Mouse (Mus musculus): ENCODE measurements at regions not wholly inside any gene's neighbourhood (a gene's known extent, or its start where the extent isn't known, plus 50 kb on each side); places are given as distances from the start of the nearest gene placed in this dataset.

DNA sequence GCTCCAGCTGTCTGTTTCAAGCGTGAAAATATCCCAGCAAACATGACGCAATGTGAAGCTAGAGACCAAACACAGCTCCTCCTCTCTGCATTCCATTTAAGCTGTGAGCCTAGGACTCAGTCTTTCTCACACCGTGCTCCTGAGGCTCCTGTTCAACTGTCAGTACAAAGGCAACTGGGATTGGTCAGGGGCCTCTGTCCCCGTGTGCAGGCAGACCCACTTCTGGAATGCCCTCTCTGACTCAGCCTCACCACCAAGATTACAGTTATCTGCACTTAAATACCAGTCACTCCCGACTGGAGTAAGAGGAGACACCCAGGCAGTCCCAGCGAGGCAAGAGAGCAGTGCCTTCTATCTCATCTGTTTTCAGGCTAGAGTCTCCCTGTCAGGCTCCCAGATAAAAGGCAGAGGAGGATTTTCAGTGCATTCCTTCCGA lies 112.8 kb downstream of the Tbx18 start:
- TF ChIP-seq USF1 (IDR thresholded peaks at IDR 0.05; ENCODE audit: low read depth, low read length): no peak
- TF ChIP-seq USF2 (conservative IDR thresholded peaks at IDR 0.05; ENCODE audit: low read depth, low read length): no peak
- no peak for TF ChIP-seq CTCF (conservative IDR thresholded peaks at IDR 0.05 in 1 of 2, IDR thresholded peaks at IDR 0.05 in 1 of 2; ENCODE audit: low read depth in 2 of 2, low read length in 2 of 2)
- Histone ChIP-seq H3K36me3 (replicated peaks in 1 of 2; ENCODE audit: control insufficient read depth in 1 of 2, insufficient read depth in 1 of 2, low read length in 1 of 2) (no peaks in the 10 kb centered on the region), H3K79me2 (replicated peaks; ENCODE audit: control insufficient read depth, extremely low read depth, insufficient read depth, poor library complexity, severe bottlenecking) (no peaks in the 10 kb centered on the region), H3K4me3 (replicated peaks in 1 of 3; ENCODE audit: low read depth in 2 of 3, low read length in 2 of 3, poor library complexity in 1 of 3) (no peak overlapping the region), H3K4me1 (ENCODE audit: control insufficient read depth in 1 of 2, insufficient read depth in 2 of 2) (no peaks in the 10 kb centered on the region), H3K9ac (ENCODE audit: insufficient read depth, low read depth) (no peak overlapping the region), H3K27ac (ENCODE audit: insufficient read depth, low read depth) (no peak overlapping the region), H3K4me2 (ENCODE audit: insufficient read depth, low read depth, poor library complexity, severe bottlenecking) (no peak overlapping the region), H3K9me3 (replicated peaks; ENCODE audit: low read length) (no peaks in the 10 kb centered on the region), H3K27me3 (replicated peaks) (no peaks in the 10 kb centered on the region)
- in situ Hi-C loops (cut with MboI; ENCODE audit: low pct_ligation_motif_present, low pct_unique_long_range_greater_than_20kb, low sequenced_read_pairs): no loop called here
- dilution Hi-C loops (cut with MboI; ENCODE audit: extremely low pct_ligation_motif_present, extremely low pct_unique_long_range_greater_than_20kb, low sequenced_read_pairs): no loop called here
- DNase-seq (ENCODE audit: extremely low read depth): no peak

DNA sequence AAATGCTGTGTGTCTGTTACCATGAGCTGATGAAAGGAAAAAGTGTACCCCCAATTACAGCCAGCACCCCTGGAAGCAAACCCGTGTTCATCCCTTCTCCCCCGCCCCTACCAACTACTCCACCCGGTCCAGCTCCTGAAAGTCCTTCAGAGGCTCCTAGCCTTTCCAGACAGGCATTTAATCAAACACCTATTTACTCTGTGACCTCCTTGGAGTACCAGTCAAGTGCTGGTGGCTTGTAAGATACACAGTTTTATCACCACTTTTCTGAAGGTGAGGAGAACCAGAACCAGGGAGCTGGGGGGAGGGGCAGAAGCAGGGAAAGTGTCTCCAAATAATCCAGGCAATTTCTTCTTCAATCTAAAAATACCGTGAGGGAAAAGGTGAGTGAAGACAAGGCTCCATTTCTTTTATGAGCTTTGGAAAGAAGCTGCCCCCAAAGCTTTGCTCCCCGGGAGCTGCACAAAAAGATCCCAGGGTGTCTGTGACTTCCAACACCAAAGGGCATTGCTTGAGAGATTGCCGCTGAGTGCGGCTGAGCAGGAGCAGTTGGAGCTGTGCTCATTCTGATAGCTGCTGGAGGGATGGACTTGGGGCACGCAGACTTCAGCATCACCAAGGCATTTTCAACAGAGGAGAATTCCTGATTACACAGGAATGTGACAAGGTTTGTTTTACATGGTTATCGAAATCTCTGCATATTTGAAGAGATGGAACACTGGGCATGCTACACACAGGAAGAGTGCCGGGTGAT lies 123.0 kb downstream of the Tbx18 start:
- H3K4me2 ChIP-seq (ENCODE audit: insufficient read depth, low read depth, poor library complexity, severe bottlenecking): no peak overlapping the region
- DNase-seq (ENCODE audit: extremely low read depth): no peak
- TF ChIP-seq ELF1 (IDR thresholded peaks at IDR 0.05; ENCODE audit: low read depth, low read length) (no peak), RCOR1 (conservative IDR thresholded peaks at IDR 0.05; ENCODE audit: low read depth, low read length) (no peak), POLR2A (IDR thresholded peaks at IDR 0.05; ENCODE audit: low read depth, low read length) (no peak), MAX (IDR thresholded peaks at IDR 0.05; ENCODE audit: low read length) (no peak), MAFK (IDR thresholded peaks at IDR 0.05; ENCODE audit: insufficient replicate concordance, low read length) (no peak), MAZ (IDR thresholded peaks at IDR 0.05; ENCODE audit: low read depth, low read length) (no peak), ZKSCAN1 (IDR thresholded peaks at IDR 0.05; ENCODE audit: borderline replicate concordance, low read depth, low read length) (no peak), HCFC1 (IDR thresholded peaks at IDR 0.05; ENCODE audit: low read depth, low read length) (no peak)
- H3K27ac ChIP-seq (ENCODE audit: insufficient read depth, low read depth): no peak overlapping the region
- H3K36me3 ChIP-seq (replicated peaks in 1 of 2; ENCODE audit: control insufficient read depth in 1 of 2, insufficient read depth in 1 of 2, low read length in 1 of 2): no peaks in the 10 kb centered on the region
- H3K79me2 ChIP-seq (replicated peaks; ENCODE audit: control insufficient read depth, extremely low read depth, insufficient read depth, poor library complexity, severe bottlenecking): no peaks in the 10 kb centered on the region
- H3K27me3 ChIP-seq (replicated peaks): no peaks in the 10 kb centered on the region
- H3K4me1 ChIP-seq (ENCODE audit: control insufficient read depth in 1 of 2, insufficient read depth in 2 of 2): no peaks in the 10 kb centered on the region
- in situ Hi-C loops (cut with MboI; ENCODE audit: low pct_ligation_motif_present, low pct_unique_long_range_greater_than_20kb, low sequenced_read_pairs): no loop called here
- H3K9ac ChIP-seq (ENCODE audit: insufficient read depth, low read depth): no peak overlapping the region
- dilution Hi-C loops (cut with MboI; ENCODE audit: extremely low pct_ligation_motif_present, extremely low pct_unique_long_range_greater_than_20kb, low sequenced_read_pairs): no loop called here
- no peaks in the 10 kb centered on the region for H3K9me3 ChIP-seq (replicated peaks; ENCODE audit: low read length)
- no peak overlapping the region for H3K4me3 ChIP-seq (replicated peaks in 1 of 3; ENCODE audit: low read depth in 2 of 3, low read length in 2 of 3, poor library complexity in 1 of 3)

DNA sequence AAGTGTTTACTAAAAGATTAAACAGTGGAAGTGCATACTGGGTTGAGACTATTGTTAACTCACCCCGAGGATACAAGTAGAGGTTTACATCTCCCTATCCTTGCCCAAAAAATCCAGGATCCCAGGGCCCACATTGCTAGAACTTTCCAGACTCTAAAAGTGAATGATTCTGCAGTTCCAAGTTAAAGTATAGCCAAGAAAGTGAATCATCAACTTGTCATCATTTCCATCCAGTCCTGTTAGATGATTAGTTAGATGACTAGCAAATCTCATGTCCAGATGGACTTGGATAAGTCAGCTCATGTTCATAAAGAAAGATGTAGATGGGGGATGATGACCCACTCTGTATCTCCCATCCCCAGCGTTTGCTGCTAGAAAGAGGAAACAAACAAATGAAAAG lies 155.5 kb downstream of the Tbx18 start:
- H3K79me2 ChIP-seq (replicated peaks; ENCODE audit: control insufficient read depth, extremely low read depth, insufficient read depth, poor library complexity, severe bottlenecking): no peaks in the 10 kb centered on the region; the same call in 1 of the 2 replicates
- H3K4me1 ChIP-seq (ENCODE audit: control insufficient read depth in 1 of 2, insufficient read depth in 2 of 2): peaks cover 0 to 10% of the 10 kb centered on the region in 2 experiments; a peak in 2 of 4 replicates
- H3K4me2 ChIP-seq (ENCODE audit: insufficient read depth, low read depth, poor library complexity, severe bottlenecking): no peak overlapping the region
- H3K4me3 ChIP-seq (replicated peaks in 1 of 3; ENCODE audit: low read depth in 2 of 3, low read length in 2 of 3, poor library complexity in 1 of 3): no peak overlapping the region
- H3K27me3 ChIP-seq (replicated peaks): no peaks in the 10 kb centered on the region
- TF ChIP-seq ZKSCAN1 (IDR thresholded peaks at IDR 0.05; ENCODE audit: borderline replicate concordance, low read depth, low read length): no peak
- TF ChIP-seq BHLHE40 (IDR thresholded peaks at IDR 0.05; ENCODE audit: low read depth, low read length): no peak
- TF ChIP-seq NRF1 (IDR thresholded peaks at IDR 0.05; ENCODE audit: low read depth, low read length): no peak
- no peak for TF ChIP-seq PAX5 (IDR thresholded peaks at IDR 0.05; ENCODE audit: low read length)
- TF ChIP-seq USF1 (IDR thresholded peaks at IDR 0.05; ENCODE audit: low read depth, low read length): no peak
- no peak for TF ChIP-seq HCFC1 (IDR thresholded peaks at IDR 0.05; ENCODE audit: low read depth, low read length)
- TF ChIP-seq JUN (IDR thresholded peaks at IDR 0.05; ENCODE audit: insufficient read depth, low read depth, low read length): no peak
- no peak for TF ChIP-seq GABPA (IDR thresholded peaks at IDR 0.05; ENCODE audit: insufficient replicate concordance, low read depth, low read length)
- TF ChIP-seq EP300 (IDR thresholded peaks at IDR 0.05; ENCODE audit: low read length): no peak
- H3K9ac ChIP-seq (ENCODE audit: insufficient read depth, low read depth): no peak overlapping the region
- dilution Hi-C loops (cut with MboI; ENCODE audit: extremely low pct_ligation_motif_present, extremely low pct_unique_long_range_greater_than_20kb, low sequenced_read_pairs) (no loop called here), in situ Hi-C loops (cut with MboI; ENCODE audit: low pct_ligation_motif_present, low pct_unique_long_range_greater_than_20kb, low sequenced_read_pairs) (no loop called here)
- no peaks in the 10 kb centered on the region for H3K9me3 ChIP-seq (replicated peaks; ENCODE audit: low read length)
- H3K36me3 ChIP-seq (replicated peaks in 1 of 2; ENCODE audit: control insufficient read depth in 1 of 2, insufficient read depth in 1 of 2, low read length in 1 of 2): no peaks in the 10 kb centered on the region
- H3K27ac ChIP-seq (ENCODE audit: insufficient read depth, low read depth): no peak overlapping the region
- DNase-seq (ENCODE audit: extremely low read depth): no peak
